Mouse (Mus musculus) stomach, postnatal 0 days (tissue): Measurements from ENCODE around the gene Ehbp1. TPM values are rescaled to one million over a fixed set of nuclear protein-coding genes. Genes with fewer than 3 reads are reported as not detected.

Experiments used
- ATAC-seq: fragments of 200-750 bp; cut with Nextera tagmentation; 2 replicates; pipeline ENCODE4 v1.8.0; 2017; ENCODE audit not compliant: low FRiP score, low TSS enrichment
- DNase-seq: peaks from one replicate; pipeline ENCODE4 v3.0.0-alpha.2; 2016; ENCODE audit warnings: low spot score
- H3K27ac ChIP-seq: fragments of 300-500 bp; sonication (generic); replicated peaks from 2 replicates; pipeline ENCODE4 v1.5.1; 2014; ENCODE audit warnings: mild to moderate bottlenecking, control low read depth
- H3K27me3 ChIP-seq: fragments of 300-500 bp; sonication (generic); 2 replicates; pipeline ENCODE4 v1.6.1; 2014; ENCODE audit warnings: low read length; ENCODE audit not compliant: control insufficient read depth, insufficient read depth
- H3K36me3 ChIP-seq: fragments of 300-500 bp; sonication (generic); 2 replicates; pipeline ENCODE4 v1.6.1; 2014; ENCODE audit warnings: low read length, mixed read lengths; ENCODE audit not compliant: control insufficient read depth, insufficient read depth
- H3K4me1 ChIP-seq: fragments of 300-500 bp; sonication (generic); replicated peaks from 2 replicates; pipeline ENCODE4 v1.6.1; 2014; ENCODE audit warnings: antibody characterized with exemption; ENCODE audit not compliant: control insufficient read depth, insufficient read depth
- H3K4me2 ChIP-seq: fragments of 300-500 bp; sonication (generic); replicated peaks from 2 replicates; pipeline ENCODE4 v1.6.1; 2014; ENCODE audit warnings: low read depth, mild to moderate bottlenecking, control low read depth, moderate library complexity
- H3K4me3 ChIP-seq: fragments of 300-500 bp; sonication (generic); 2 replicates; pipeline ENCODE4 v1.5.1; 2014; ENCODE audit warnings: low read depth, low read length, control low read depth
- H3K9ac ChIP-seq: fragments of 300-500 bp; sonication (generic); 2 replicates; pipeline ENCODE4 v1.6.1; 2014; ENCODE audit warnings: mild to moderate bottlenecking, low read length, control low read depth, mixed read lengths
- H3K9me3 ChIP-seq: fragments of 300-500 bp; sonication (generic); 2 replicates; pipeline ENCODE4 v1.6.1; 2016; ENCODE audit warnings: low read length; ENCODE audit not compliant: control insufficient read depth
- CTCF ChIP-seq: IDR thresholded peaks from 2 replicates; pipeline ENCODE4 v1.5.1; 2016; ENCODE audit warnings: antibody characterized with exemption, low read depth, mild to moderate bottlenecking, moderate library complexity
- EP300 ChIP-seq: optimal IDR thresholded peaks from 2 replicates; pipeline ENCODE3; 2016; ENCODE audit warnings: antibody characterized with exemption
- WGBS: fragments of 180-500 bp; shearing (Covaris S2); extraction: QIAGEN DNeasy Blood & Tissue Kit; methylation state at CpG from one replicate; pipeline ENCODE4 v1.1.7; 2014; 5-methylcytosine and 5-hydroxymethylcytosine counted together
- polyA plus RNA-seq: library from polyadenylated mRNA; unstranded; fragments of >200 nt; fragmentation: Nextera tagmentation; extraction: Ambion mirVana; gene quantifications from 2 replicates; pipeline ENCODE4 v1.2.1, GENCODE M21; 2015

Ehbp1 gene
- polyA plus RNA-seq, 1 experiment from 2014 or later = 3.8 TPM

GRCm38 (mm10) chr11:22034564-22035105, 307.5 kb downstream of the Ehbp1 start:
- TF ChIP-seq CTCF (no peak), EP300 (no peak)
- Histone ChIP-seq H3K4me3 (no peak overlapping the region), H3K27ac (no peak overlapping the region), H3K27me3 (no peaks in the 10 kb centered on the region), H3K4me1 (no peaks in the 10 kb centered on the region), H3K4me2 (no peak overlapping the region), H3K9me3 (no peaks in the 10 kb centered on the region), H3K36me3 (no peaks in the 10 kb centered on the region; the same call in 1 of the 2 replicates), H3K9ac (no peak overlapping the region)
- DNase-seq (no peak), ATAC-seq (no peak)
- WGBS = 67% methylated on average over 7 of the region's 7 CpGs

DNA sequence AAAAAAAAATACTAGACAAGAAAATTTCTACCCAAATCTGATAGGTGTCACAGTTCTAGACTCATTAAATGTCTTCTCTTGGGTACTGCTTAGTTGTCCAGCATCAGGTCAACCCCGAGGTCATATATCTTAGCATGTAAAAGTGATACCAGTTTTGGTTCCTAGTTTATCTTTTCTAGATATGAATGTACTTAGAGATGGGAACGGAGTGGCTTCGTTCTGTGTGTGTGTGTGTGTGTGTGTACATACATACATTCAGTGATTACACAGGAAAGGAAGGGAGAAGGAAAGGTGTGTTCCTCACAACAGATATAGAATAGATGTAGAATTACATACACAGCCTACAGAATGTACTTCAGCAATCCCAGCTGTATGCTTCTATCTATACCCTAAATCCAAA, 308.5 kb downstream of the Ehbp1 start:
- TF ChIP-seq EP300 (no peak), CTCF (no peak)
- Histone ChIP-seq H3K9me3 (no peaks in the 10 kb centered on the region), H3K27ac (no peak overlapping the region), H3K9ac (no peak overlapping the region), H3K4me3 (no peak overlapping the region), H3K36me3 (no peaks in the 10 kb centered on the region; the same call in 1 of the 2 replicates), H3K27me3 (no peaks in the 10 kb centered on the region), H3K4me2 (no peak overlapping the region), H3K4me1 (no peaks in the 10 kb centered on the region)
- ATAC-seq (no peak), DNase-seq (no peak)
- 94% methylated on average over 3 of the region's 3 CpGs for WGBS

DNA sequence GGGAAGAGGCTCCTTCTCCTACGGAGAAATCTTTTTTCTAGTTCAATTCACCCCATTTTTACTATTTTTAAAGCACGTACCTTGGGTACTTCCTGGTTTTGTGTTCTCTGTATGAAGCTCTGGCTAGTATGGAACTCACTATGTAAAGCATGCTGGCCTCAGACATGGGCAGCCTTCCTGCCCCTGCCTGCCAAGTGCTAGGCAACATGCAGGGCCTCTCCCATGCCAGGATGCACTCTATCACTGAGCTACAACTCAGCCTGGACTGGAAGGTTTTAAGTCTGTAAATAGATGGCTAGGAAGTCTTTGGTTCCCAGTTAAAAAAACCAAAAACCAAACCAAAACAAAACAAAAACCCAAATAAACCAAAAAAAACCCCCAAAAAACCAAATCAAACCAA, 321.5 kb downstream of the Ehbp1 start:
- no peak for TF ChIP-seq CTCF
- no peak overlapping the region for H3K4me2 ChIP-seq
- WGBS = 79% methylated on average over 2 of the region's 2 CpGs

GRCm38 (mm10) chr11:22017444-22017843, 324.6 kb downstream of the Ehbp1 start:
- TF ChIP-seq CTCF (no peak), EP300 (no peak)
- no peak overlapping the region for H3K4me3 ChIP-seq
- no peak overlapping the region for H3K4me2 ChIP-seq
- no peak overlapping the region for H3K27ac ChIP-seq
- ATAC-seq (no peak), DNase-seq (no peak)
- H3K4me1 ChIP-seq = no peaks in the 10 kb centered on the region
- H3K9ac ChIP-seq = no peak overlapping the region
- H3K36me3 ChIP-seq = no peaks in the 10 kb centered on the region; the same call in 1 of the 2 replicates
- H3K27me3 ChIP-seq = no peaks in the 10 kb centered on the region
- H3K9me3 ChIP-seq = no peaks in the 10 kb centered on the region
- WGBS = 84% methylated on average over 8 of the region's 8 CpGs

More for the DNA sequence above, 321.5 kb downstream of the Ehbp1 start:
- Histone ChIP-seq H3K4me1 (no peaks in the 10 kb centered on the region), H3K27ac (no peak overlapping the region), H3K4me3 (no peak overlapping the region), H3K9me3 (no peaks in the 10 kb centered on the region), H3K9ac (no peak overlapping the region), H3K36me3 (no peaks in the 10 kb centered on the region; the same call in 1 of the 2 replicates), H3K27me3 (no peaks in the 10 kb centered on the region)
- DNase-seq = no peak
- ATAC-seq = no peak

GRCm38 (mm10) chr11:22016341-22016740, 325.8 kb downstream of the Ehbp1 start:
- no peak for DNase-seq
- Histone ChIP-seq H3K36me3 (no peaks in the 10 kb centered on the region), H3K9me3 (no peaks in the 10 kb centered on the region), H3K4me2 (no peak overlapping the region), H3K27ac (no peak overlapping the region), H3K27me3 (no peaks in the 10 kb centered on the region), H3K4me1 (no peaks in the 10 kb centered on the region), H3K4me3 (no peak overlapping the region), H3K9ac (no peak overlapping the region)
- TF ChIP-seq EP300 (no peak), CTCF (no peak)
- 76% methylated on average over 3 of the region's 3 CpGs for WGBS
- no peak for ATAC-seq

DNA sequence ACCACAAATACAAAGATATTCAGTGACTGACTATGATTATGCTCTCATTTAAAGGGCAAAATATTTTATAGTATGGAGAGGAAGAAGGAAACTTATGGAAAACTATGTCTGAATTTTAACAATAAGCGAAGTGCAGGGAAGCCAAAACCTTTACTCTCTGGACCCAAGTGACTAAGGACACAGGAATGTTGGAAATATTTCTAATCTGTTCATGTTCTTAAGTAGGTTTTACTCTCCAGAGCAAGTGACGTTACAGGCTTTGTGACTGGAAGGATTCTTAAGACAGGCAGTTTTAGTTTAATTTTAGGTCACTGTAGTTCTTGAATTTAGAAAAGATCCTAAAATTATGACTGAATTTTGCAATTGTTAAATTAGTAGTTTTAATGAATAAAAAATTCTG, 333.3 kb downstream of the Ehbp1 start:
- TF ChIP-seq EP300 (no peak), CTCF (no peak)
- WGBS = 57% methylated on average over 2 of the region's 2 CpGs
- no peak overlapping the region for H3K4me2 ChIP-seq

More for the DNA sequence above, 333.3 kb downstream of the Ehbp1 start:
- Histone ChIP-seq H3K4me3 (no peak overlapping the region), H3K36me3 (no peaks in the 10 kb centered on the region), H3K4me1 (no peaks in the 10 kb centered on the region), H3K27me3 (peaks cover 13% of the 10 kb centered on the region; the same call in 1 of the 2 replicates), H3K27ac (no peak overlapping the region), H3K9ac (no peak overlapping the region), H3K9me3 (no peaks in the 10 kb centered on the region)
- ATAC-seq = no peak
- DNase-seq = no peak
